Mouse (Mus musculus) thymus, adult 2 months (tissue): ENCODE measurements at regions not wholly inside any gene's neighbourhood (a gene's known extent, or its start where the extent isn't known, plus 50 kb on each side); places are given as distances from the start of the nearest gene placed in this dataset.

Experiments used
- CTCF ChIP-seq: fragments of 200-500 bp; IDR thresholded peaks from 2 replicates; pipeline ENCODE4 v1.5.1; 2012; ENCODE audit warnings: mild to moderate bottlenecking, control low read depth, low read length, moderate library complexity, borderline replicate concordance; ENCODE audit not compliant: control insufficient read depth, poor library complexity, insufficient read depth; ENCODE audit errors: extremely low read depth
- POLR2A ChIP-seq: fragments of 200-500 bp; IDR thresholded peaks from 2 replicates; pipeline ENCODE4 v1.6.1; 2012; ENCODE audit warnings: mild to moderate bottlenecking, low read length, control low read depth, moderate library complexity; ENCODE audit not compliant: control insufficient read depth, poor library complexity, insufficient read depth; ENCODE audit errors: extremely low read depth

GRCm38 (mm10) chr13:71214776-71215175 lies 373.2 kb upstream of the Adamts16 start:
- TF ChIP-seq CTCF = no peak
- TF ChIP-seq POLR2A = no peak
